Mouse (Mus musculus) embryonic fibroblast, embryonic 13.5 days (primary cell): ENCODE results near the gene Ano1.

ENCODE experiments used
- CTCF ChIP-seq: IDR thresholded peaks from 2 replicates; pipeline ENCODE4 v1.5.1; 2011; ENCODE audit warnings: mild to moderate bottlenecking, control low read depth, low read length, moderate library complexity, borderline replicate concordance; ENCODE audit not compliant: insufficient read depth
- POLR2A ChIP-seq: IDR thresholded peaks from 2 replicates; pipeline ENCODE4 v1.6.1; 2011; ENCODE audit warnings: low read depth, mild to moderate bottlenecking, control low read depth, low read length, moderate library complexity

DNA sequence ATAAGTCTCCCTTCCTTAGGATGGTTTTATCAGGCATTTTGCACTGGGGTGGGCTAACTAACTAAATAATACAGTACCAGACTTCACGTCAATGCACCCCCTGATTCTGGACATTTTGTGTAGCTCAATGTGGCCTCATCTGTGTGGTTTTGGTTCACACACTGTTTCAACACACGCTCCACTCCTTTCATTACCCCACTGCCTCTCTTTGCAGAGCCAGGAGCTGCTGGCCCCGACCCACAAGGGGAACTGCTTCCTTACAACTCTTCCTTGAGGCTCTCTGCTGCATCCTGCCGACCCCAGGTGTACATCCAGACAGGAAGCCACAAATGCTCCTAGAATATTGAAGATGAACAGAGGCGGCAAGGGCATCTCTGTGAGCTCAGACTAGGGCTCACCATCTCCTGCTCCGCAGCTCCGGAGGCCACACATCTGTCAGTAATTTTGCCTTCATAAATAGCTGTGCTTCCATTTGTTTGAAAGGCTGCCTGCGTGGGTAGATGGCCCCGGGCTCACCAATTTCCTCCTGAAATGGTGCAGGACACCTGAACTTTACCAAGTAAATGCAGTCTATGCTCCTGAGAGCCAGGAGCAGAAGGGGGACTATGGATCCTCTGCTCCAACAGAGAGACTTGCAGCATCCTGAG lies 17.8 kb upstream of the Ano1 start:
- TF ChIP-seq CTCF (no peak), POLR2A (no peak)
